Mouse (Mus musculus): Measurements from ENCODE around the gene Trim47. TPM values are rescaled to one million over a fixed set of nuclear protein-coding genes. Genes with fewer than 3 reads are reported as not detected.

The Trim47 gene
- polyA plus RNA-seq, 1 experiment = 6.6 TPM

GRCm38 (mm10) chr11:116101931-116102381 lies 25.1 kb downstream of the Trim47 start:
- no peak for TF ChIP-seq CTCF (IDR thresholded peaks at IDR 0.05; ENCODE audit: control insufficient read depth, insufficient read depth, insufficient replicate concordance, low read depth, low read length)
- no peak for TF ChIP-seq POLR2A (IDR thresholded peaks at IDR 0.05; ENCODE audit: control insufficient read depth, low read depth, low read length)
- H3K27me3 ChIP-seq (ENCODE audit: control insufficient read depth, insufficient read depth, low read length) = no peaks in the 10 kb centered on the region
- H3K27ac ChIP-seq (ENCODE audit: control insufficient read depth, insufficient read depth, low read depth, low read length) = peak overlapping the region; percentile 81
- peaks cover 27% of the 10 kb centered on the region for H3K4me1 ChIP-seq (ENCODE audit: control insufficient read depth, insufficient read depth, low read length)
- no peaks in the 10 kb centered on the region for H3K36me3 ChIP-seq (ENCODE audit: control insufficient read depth, insufficient read depth, low read length)
- no peak overlapping the region for H3K4me3 ChIP-seq (ENCODE audit: control insufficient read depth, low read depth, low read length)

GRCm38 (mm10) chr11:116100839-116101238 lies 26.2 kb downstream of the Trim47 start:
- H3K36me3 ChIP-seq (ENCODE audit: control insufficient read depth, insufficient read depth, low read length) = no peaks in the 10 kb centered on the region
- TF ChIP-seq POLR2A (IDR thresholded peaks at IDR 0.05; ENCODE audit: control insufficient read depth, low read depth, low read length) (no peak), CTCF (IDR thresholded peaks at IDR 0.05; ENCODE audit: control insufficient read depth, insufficient read depth, insufficient replicate concordance, low read depth, low read length) (no peak)
- H3K4me3 ChIP-seq (ENCODE audit: control insufficient read depth, low read depth, low read length) = no peak overlapping the region
- peak overlapping the region; percentile 8 for H3K27ac ChIP-seq (ENCODE audit: control insufficient read depth, insufficient read depth, low read depth, low read length)
- no peaks in the 10 kb centered on the region for H3K27me3 ChIP-seq (ENCODE audit: control insufficient read depth, insufficient read depth, low read length)
- peaks cover 22% of the 10 kb centered on the region for H3K4me1 ChIP-seq (ENCODE audit: control insufficient read depth, insufficient read depth, low read length)

GRCm38 (mm10) chr11:116100385-116100784 lies 26.6 kb downstream of the Trim47 start:
- Histone ChIP-seq H3K27me3 (ENCODE audit: control insufficient read depth, insufficient read depth, low read length) (no peaks in the 10 kb centered on the region), H3K27ac (ENCODE audit: control insufficient read depth, insufficient read depth, low read depth, low read length) (peak overlapping the region; percentile 8), H3K36me3 (ENCODE audit: control insufficient read depth, insufficient read depth, low read length) (no peaks in the 10 kb centered on the region), H3K4me3 (ENCODE audit: control insufficient read depth, low read depth, low read length) (no peak overlapping the region), H3K4me1 (ENCODE audit: control insufficient read depth, insufficient read depth, low read length) (peaks cover 22% of the 10 kb centered on the region)
- TF ChIP-seq CTCF (IDR thresholded peaks at IDR 0.05; ENCODE audit: control insufficient read depth, insufficient read depth, insufficient replicate concordance, low read depth, low read length) (no peak), POLR2A (IDR thresholded peaks at IDR 0.05; ENCODE audit: control insufficient read depth, low read depth, low read length) (no peak; the same call in 1 of the 2 replicates)

GRCm38 (mm10) chr11:116099462-116099861 lies 27.5 kb downstream of the Trim47 start:
- peak overlapping the region; percentile 84 for H3K27ac ChIP-seq (ENCODE audit: control insufficient read depth, insufficient read depth, low read depth, low read length)
- no peak for TF ChIP-seq CTCF (IDR thresholded peaks at IDR 0.05; ENCODE audit: control insufficient read depth, insufficient read depth, insufficient replicate concordance, low read depth, low read length)
- no peak for TF ChIP-seq POLR2A (IDR thresholded peaks at IDR 0.05; ENCODE audit: control insufficient read depth, low read depth, low read length)
- no peak overlapping the region for H3K4me3 ChIP-seq (ENCODE audit: control insufficient read depth, low read depth, low read length)
- H3K27me3 ChIP-seq (ENCODE audit: control insufficient read depth, insufficient read depth, low read length) = no peaks in the 10 kb centered on the region
- no peaks in the 10 kb centered on the region for H3K36me3 ChIP-seq (ENCODE audit: control insufficient read depth, insufficient read depth, low read length)
- peaks cover 22% of the 10 kb centered on the region for H3K4me1 ChIP-seq (ENCODE audit: control insufficient read depth, insufficient read depth, low read length)

- H3K4me1 ChIP-seq (ENCODE audit: control insufficient read depth, insufficient read depth, low read length) = peaks cover 16% of the 10 kb centered on the region
- TF ChIP-seq POLR2A (IDR thresholded peaks at IDR 0.05; ENCODE audit: control insufficient read depth, low read depth, low read length) = peak; percentile 27; the same call in 1 of the 2 replicates
- no peak for TF ChIP-seq CTCF (IDR thresholded peaks at IDR 0.05; ENCODE audit: control insufficient read depth, insufficient read depth, insufficient replicate concordance, low read depth, low read length)
- H3K36me3 ChIP-seq (ENCODE audit: control insufficient read depth, insufficient read depth, low read length) = no peaks in the 10 kb centered on the region
- no peak overlapping the region for H3K4me3 ChIP-seq (ENCODE audit: control insufficient read depth, low read depth, low read length)
- H3K27me3 ChIP-seq (ENCODE audit: control insufficient read depth, insufficient read depth, low read length) = no peaks in the 10 kb centered on the region
- peak overlapping the region; percentile 84 for H3K27ac ChIP-seq (ENCODE audit: control insufficient read depth, insufficient read depth, low read depth, low read length)
Measured at GRCm38 (mm10) chr11:116098711-116099460, 28.1 kb downstream of the Trim47 start.

- Histone ChIP-seq H3K4me3 (ENCODE audit: control insufficient read depth, low read depth, low read length) (no peak overlapping the region), H3K4me1 (ENCODE audit: control insufficient read depth, insufficient read depth, low read length) (peaks cover 12% of the 10 kb centered on the region), H3K27ac (ENCODE audit: control insufficient read depth, insufficient read depth, low read depth, low read length) (no peak overlapping the region), H3K27me3 (ENCODE audit: control insufficient read depth, insufficient read depth, low read length) (no peaks in the 10 kb centered on the region), H3K36me3 (ENCODE audit: control insufficient read depth, insufficient read depth, low read length) (no peaks in the 10 kb centered on the region)
- TF ChIP-seq POLR2A (IDR thresholded peaks at IDR 0.05; ENCODE audit: control insufficient read depth, low read depth, low read length) (no peak), CTCF (IDR thresholded peaks at IDR 0.05; ENCODE audit: control insufficient read depth, insufficient read depth, insufficient replicate concordance, low read depth, low read length) (peak; percentile 60; the same call in 1 of the 2 replicates)
Measured at GRCm38 (mm10) chr11:116096213-116097108, 30.5 kb downstream of the Trim47 start.

GRCm38 (mm10) chr11:116095573-116095972 lies 31.4 kb downstream of the Trim47 start:
- Histone ChIP-seq H3K4me1 (ENCODE audit: control insufficient read depth, insufficient read depth, low read length) (peaks cover 10% of the 10 kb centered on the region), H3K27ac (ENCODE audit: control insufficient read depth, insufficient read depth, low read depth, low read length) (peak overlapping the region; percentile 79)

More at GRCm38 (mm10) chr11:116095573-116095972, 31.4 kb downstream of the Trim47 start:
- TF ChIP-seq POLR2A (IDR thresholded peaks at IDR 0.05; ENCODE audit: control insufficient read depth, low read depth, low read length) (no peak), CTCF (IDR thresholded peaks at IDR 0.05; ENCODE audit: control insufficient read depth, insufficient read depth, insufficient replicate concordance, low read depth, low read length) (no peak)
- Histone ChIP-seq H3K36me3 (ENCODE audit: control insufficient read depth, insufficient read depth, low read length) (no peaks in the 10 kb centered on the region), H3K4me3 (ENCODE audit: control insufficient read depth, low read depth, low read length) (no peak overlapping the region), H3K27me3 (ENCODE audit: control insufficient read depth, insufficient read depth, low read length) (no peaks in the 10 kb centered on the region)

All from testis, adult 2 months (tissue).